Mouse (Mus musculus) heart, embryonic 16.5 days (tissue): Measurements from ENCODE around the gene Flcn. TPM values are rescaled to one million over a fixed set of nuclear protein-coding genes. Genes with fewer than 3 reads are reported as not detected.

ENCODE experiments used
- ATAC-seq: fragments of 200-750 bp; cut with Nextera tagmentation; replicated peaks from 2 replicates; pipeline ENCODE4 v1.8.0; 2017; ENCODE audit warnings: moderate number of reproducible peaks; ENCODE audit not compliant: insufficient read depth, low FRiP score; ENCODE audit errors: extremely low read depth
- H3K27ac ChIP-seq: fragments of 300-500 bp; sonication (generic); 2 replicates; pipeline ENCODE4 v1.5.1; 2014; ENCODE audit warnings: mild to moderate bottlenecking, low read length, control low read depth, moderate library complexity
- H3K27me3 ChIP-seq: fragments of 300-500 bp; sonication (generic); 2 replicates; pipeline ENCODE4 v1.6.1; 2014; ENCODE audit warnings: low read length, mixed read lengths; ENCODE audit not compliant: control insufficient read depth, insufficient read depth
- H3K36me3 ChIP-seq: fragments of 300-500 bp; sonication (generic); 2 replicates; pipeline ENCODE4 v1.6.1; 2014; ENCODE audit not compliant: control insufficient read depth, insufficient read depth
- H3K4me1 ChIP-seq: fragments of 300-500 bp; sonication (generic); 2 replicates; pipeline ENCODE4 v1.6.1; 2014; ENCODE audit warnings: low read length, mixed read lengths; ENCODE audit not compliant: control insufficient read depth, insufficient read depth
- H3K4me2 ChIP-seq: fragments of 300-500 bp; sonication (generic); 2 replicates; pipeline ENCODE4 v1.6.1; 2014; ENCODE audit warnings: low read depth, mild to moderate bottlenecking, control low read depth, low read length
- H3K4me3 ChIP-seq: fragments of 300-500 bp; sonication (generic); 2 replicates; pipeline ENCODE4 v1.5.1; 2014; ENCODE audit warnings: mild to moderate bottlenecking, control low read depth, low read length
- H3K9ac ChIP-seq: fragments of 300-500 bp; sonication (generic); 2 replicates; pipeline ENCODE4 v1.6.1; 2014; ENCODE audit warnings: low read length, control low read depth
- H3K9me3 ChIP-seq: fragments of 300-500 bp; sonication (generic); replicated peaks from 2 replicates; pipeline ENCODE4 v1.6.1; 2016; ENCODE audit warnings: low read length; ENCODE audit not compliant: control insufficient read depth
- WGBS: fragments of 180-500 bp; shearing (Covaris S2); extraction: QIAGEN DNeasy Blood & Tissue Kit; methylation state at CpG from one replicate; pipeline ENCODE4 v1.1.7; 2014; 5-methylcytosine and 5-hydroxymethylcytosine counted together
- polyA plus RNA-seq: library from polyadenylated mRNA; unstranded; fragments of >200 nt; fragmentation: Nextera tagmentation; extraction: Ambion mirVana; gene quantifications from 2 replicates; pipeline ENCODE4 v1.2.1, GENCODE M21; 2015

Gene Flcn
- polyA plus RNA-seq, 1 experiment from 2014 or later, result 44.4 TPM

DNA sequence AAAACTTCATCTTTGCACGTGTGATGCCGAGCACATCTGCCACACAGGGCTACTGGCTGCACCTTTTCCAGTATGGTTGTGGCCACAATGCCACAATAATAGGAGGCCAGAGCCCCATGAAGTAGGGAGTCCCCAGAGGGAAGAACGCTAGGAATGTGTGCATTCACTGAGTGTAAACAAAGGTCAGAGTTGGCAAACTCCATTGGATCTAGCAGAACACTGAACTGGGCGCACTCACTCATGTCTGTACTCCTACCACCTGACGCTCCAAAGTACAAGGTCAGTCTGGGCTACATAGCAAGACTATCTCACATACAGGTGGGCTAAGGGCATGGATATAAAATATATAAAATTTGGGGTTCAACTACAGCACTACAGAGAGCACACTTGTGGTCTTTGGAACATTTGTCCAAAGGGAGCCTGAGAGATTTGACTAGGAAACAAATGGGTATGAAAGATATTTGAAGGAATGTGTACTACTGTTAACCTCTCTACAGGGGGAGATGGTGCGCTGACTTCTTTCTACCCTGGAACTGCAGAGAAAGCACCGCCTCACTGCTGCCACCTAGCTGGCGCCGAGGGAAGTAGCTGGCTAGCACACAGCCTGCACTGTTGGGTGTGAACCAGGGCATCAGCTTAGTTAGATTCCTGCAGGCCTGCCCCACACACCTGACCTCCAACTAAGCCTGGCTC is 31.5 kb downstream of the Flcn start:
- no peak overlapping the region for H3K27ac ChIP-seq
- ATAC-seq, result no peak
- WGBS, result 55% methylated on average over 9 of the region's 9 CpGs
- H3K9ac ChIP-seq, result no peak overlapping the region
- H3K4me2 ChIP-seq, result no peak overlapping the region
- H3K27me3 ChIP-seq, result no peaks in the 10 kb centered on the region
- H3K36me3 ChIP-seq, result peaks cover 33% of the 10 kb centered on the region
- peaks cover 10% of the 10 kb centered on the region for H3K4me1 ChIP-seq
- H3K4me3 ChIP-seq, result no peak overlapping the region
- no peaks in the 10 kb centered on the region for H3K9me3 ChIP-seq

DNA sequence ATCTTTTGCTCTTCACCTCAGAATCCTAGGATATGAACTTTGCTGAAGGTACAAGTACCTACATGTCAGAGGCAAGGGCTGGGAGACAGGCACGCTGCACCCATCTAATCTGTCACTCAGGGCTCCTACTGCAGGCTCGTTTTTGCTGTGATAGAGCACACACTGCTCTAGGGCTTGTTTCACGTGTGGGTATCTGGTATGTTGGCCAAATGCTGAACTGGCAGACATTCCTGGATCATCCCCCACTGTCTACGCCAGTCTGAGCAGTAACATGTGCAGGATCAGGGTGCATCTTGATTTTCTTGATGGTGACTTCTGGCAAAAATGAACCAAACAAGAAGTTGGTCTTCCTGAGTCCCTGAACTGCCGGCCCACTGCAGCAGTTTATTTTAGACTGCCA is 32.6 kb downstream of the Flcn start:
- Histone ChIP-seq H3K4me2 (no peak overlapping the region), H3K27me3 (no peaks in the 10 kb centered on the region), H3K36me3 (peaks cover 34% of the 10 kb centered on the region), H3K27ac (no peak overlapping the region), H3K9ac (no peak overlapping the region), H3K9me3 (no peaks in the 10 kb centered on the region), H3K4me3 (no peak overlapping the region), H3K4me1 (peaks cover 7% of the 10 kb centered on the region)
- WGBS, result 80% methylated on average over 5 of the region's 5 CpGs
- no peak for ATAC-seq

DNA sequence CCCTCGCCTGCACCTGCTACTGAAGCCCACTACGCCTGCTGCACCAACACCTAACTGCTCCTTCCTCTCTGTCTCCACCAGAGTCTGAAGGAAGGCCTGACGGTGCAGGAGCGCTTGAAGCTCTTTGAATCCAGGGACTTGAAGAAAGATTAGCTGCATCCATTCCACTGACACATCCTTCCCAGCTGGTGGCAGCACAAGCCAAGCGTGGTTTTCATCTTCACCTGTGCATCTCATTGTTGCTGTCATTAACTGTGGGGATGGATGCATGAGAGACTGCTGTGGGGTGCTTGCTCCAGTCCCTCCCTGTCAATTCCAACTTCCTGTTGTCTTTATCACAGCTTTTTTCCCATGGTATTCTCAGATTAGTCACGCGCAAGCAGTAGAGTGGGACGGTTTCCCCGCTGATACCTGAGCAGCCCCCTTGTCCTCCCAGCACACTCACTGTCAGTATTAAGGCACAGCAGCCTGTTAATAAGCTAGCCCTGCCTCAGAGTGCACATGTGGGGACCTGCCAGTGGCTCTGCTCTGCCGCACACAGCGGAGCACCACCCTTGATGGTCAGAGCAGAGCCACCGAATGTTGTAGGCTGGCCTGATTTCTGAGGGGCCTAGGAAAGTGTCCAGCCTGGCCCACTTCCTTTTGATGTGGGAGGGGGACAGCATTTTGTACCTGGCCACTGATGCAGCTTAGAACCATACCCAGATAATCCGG is 34.2 kb downstream of the Flcn start:
- Histone ChIP-seq H3K27ac (no peak overlapping the region), H3K27me3 (no peaks in the 10 kb centered on the region), H3K9ac (no peak overlapping the region), H3K4me2 (no peak overlapping the region), H3K4me3 (no peak overlapping the region), H3K9me3 (no peaks in the 10 kb centered on the region), H3K36me3 (peaks cover 50% of the 10 kb centered on the region), H3K4me1 (peaks cover 7% of the 10 kb centered on the region)
- WGBS, result 88% methylated on average over 13 of the region's 13 CpGs
- ATAC-seq, result no peak

DNA sequence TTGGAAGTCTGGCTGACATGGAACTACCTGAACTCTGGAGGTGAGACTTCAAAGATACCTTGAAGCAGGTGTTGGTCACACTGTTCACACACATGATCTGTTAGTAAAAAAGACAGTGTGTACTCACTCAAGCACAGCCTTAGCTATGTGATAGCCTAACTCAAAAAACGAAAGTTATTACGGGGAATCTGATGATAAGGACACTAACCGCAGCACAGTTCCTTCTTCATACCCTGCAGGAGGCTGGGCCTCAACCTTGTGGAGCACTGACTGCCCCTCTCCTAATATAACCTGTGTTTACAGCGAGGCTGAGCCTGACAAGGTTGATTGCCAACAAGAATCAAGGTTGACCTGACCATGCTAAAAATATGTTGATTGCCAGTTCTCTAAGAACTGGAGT is 35.3 kb downstream of the Flcn start:
- no peak overlapping the region for H3K9ac ChIP-seq
- no peaks in the 10 kb centered on the region for H3K9me3 ChIP-seq
- peaks cover 7% of the 10 kb centered on the region for H3K4me1 ChIP-seq
- no peak overlapping the region for H3K4me3 ChIP-seq
- no peak overlapping the region for H3K4me2 ChIP-seq
- no peak for ATAC-seq
- no peaks in the 10 kb centered on the region for H3K27me3 ChIP-seq
- 65% methylated on average over 4 of the region's 4 CpGs for WGBS
- H3K36me3 ChIP-seq, result peaks cover 58% of the 10 kb centered on the region
- no peak overlapping the region for H3K27ac ChIP-seq

GRCm38 (mm10) chr11:59772902-59773301 is 36.9 kb downstream of the Flcn start:
- ATAC-seq, result peak; percentile 52; the same call in 1 of the 2 replicates
- Histone ChIP-seq H3K4me3 (no peak overlapping the region), H3K4me1 (peaks cover 12% of the 10 kb centered on the region), H3K9ac (no peak overlapping the region), H3K27me3 (no peaks in the 10 kb centered on the region), H3K27ac (no peak overlapping the region), H3K4me2 (no peak overlapping the region), H3K36me3 (peaks cover 67% of the 10 kb centered on the region), H3K9me3 (no peaks in the 10 kb centered on the region)
- WGBS, result 51% methylated on average over 4 of the region's 4 CpGs

DNA sequence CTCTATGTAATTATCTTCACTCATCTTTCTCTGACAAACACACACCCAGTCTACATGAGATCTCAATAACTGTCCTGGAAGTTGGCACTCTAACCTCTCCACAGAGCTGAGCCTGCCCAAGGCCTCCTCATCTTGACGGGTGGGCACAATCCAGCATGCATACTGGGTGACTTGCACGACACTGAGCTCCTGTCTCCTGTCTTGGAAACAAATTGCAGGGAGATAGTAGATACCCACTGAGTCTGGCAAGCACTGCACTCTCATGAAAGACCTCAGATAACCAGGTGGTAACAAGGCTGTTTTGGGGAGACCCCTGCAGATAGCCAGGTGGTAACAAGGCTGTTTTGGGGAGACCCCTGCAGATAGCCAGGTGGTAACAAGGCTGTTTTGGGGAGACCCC is 37.5 kb downstream of the Flcn start:
- Histone ChIP-seq H3K4me1 (peaks cover 12% of the 10 kb centered on the region), H3K27ac (no peak overlapping the region), H3K36me3 (peaks cover 66% of the 10 kb centered on the region), H3K9me3 (no peaks in the 10 kb centered on the region), H3K4me3 (no peak overlapping the region), H3K27me3 (no peaks in the 10 kb centered on the region), H3K9ac (no peak overlapping the region), H3K4me2 (no peak overlapping the region)
- ATAC-seq, result no peak
- WGBS, result 64% methylated on average over 2 of the region's 2 CpGs

- 73% methylated on average over 7 of the region's 7 CpGs for WGBS
- Histone ChIP-seq H3K9ac (no peak overlapping the region), H3K36me3 (peaks cover 64% of the 10 kb centered on the region)
Measured at GRCm38 (mm10) chr11:59770753-59771152, 39.1 kb downstream of the Flcn start.

DNA sequence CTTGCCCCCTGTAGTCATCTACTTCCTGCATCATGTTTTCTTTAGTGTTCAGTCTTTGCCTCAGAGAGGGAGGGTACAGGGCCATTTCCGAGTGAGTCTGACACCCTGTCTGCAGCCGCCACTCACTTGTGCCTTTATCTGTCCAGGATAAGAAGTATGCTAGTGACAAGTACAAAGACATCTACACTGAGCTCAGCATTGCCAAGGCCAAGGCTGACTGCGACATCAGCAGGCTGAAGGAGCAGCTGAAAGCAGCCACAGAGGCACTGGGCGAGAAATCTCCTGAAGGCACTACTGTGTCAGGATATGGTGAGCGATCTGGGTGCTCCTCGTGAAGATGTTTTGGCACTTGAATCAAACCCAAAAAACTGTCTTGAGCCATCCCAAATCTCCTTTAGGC is 40.1 kb downstream of the Flcn start:
- Histone ChIP-seq H3K9me3 (no peaks in the 10 kb centered on the region), H3K27ac (peak overlapping the region; percentile 44; the same call in 1 of the 2 replicates), H3K4me3 (no peak overlapping the region), H3K4me2 (no peak overlapping the region), H3K36me3 (peaks cover 68% of the 10 kb centered on the region), H3K9ac (no peak overlapping the region), H3K4me1 (peaks cover 12% of the 10 kb centered on the region), H3K27me3 (no peaks in the 10 kb centered on the region)
- 0 out of 2 replicates have a peak, but pooled peaks have one; percentile 32 for ATAC-seq
- WGBS, result 31% methylated on average over 6 of the region's 6 CpGs

More at GRCm38 (mm10) chr11:59770753-59771152, 39.1 kb downstream of the Flcn start:
- Histone ChIP-seq H3K4me1 (peaks cover 12% of the 10 kb centered on the region), H3K27ac (no peak overlapping the region), H3K4me2 (no peak overlapping the region), H3K9me3 (no peaks in the 10 kb centered on the region), H3K4me3 (no peak overlapping the region), H3K27me3 (no peaks in the 10 kb centered on the region)
- ATAC-seq, result no peak

GRCm38 (mm10) chr11:59769307-59769706 is 40.5 kb downstream of the Flcn start:
- no peak overlapping the region for H3K4me2 ChIP-seq
- H3K4me3 ChIP-seq, result no peak overlapping the region
- H3K4me1 ChIP-seq, result peaks cover 12% of the 10 kb centered on the region
- 81% methylated on average over 2 of the region's 2 CpGs for WGBS
- no peak for ATAC-seq
- H3K9ac ChIP-seq, result no peak overlapping the region
- no peaks in the 10 kb centered on the region for H3K9me3 ChIP-seq
- H3K27me3 ChIP-seq, result no peaks in the 10 kb centered on the region
- peaks cover 68% of the 10 kb centered on the region for H3K36me3 ChIP-seq
- H3K27ac ChIP-seq, result peak overlapping the region; percentile 44; the same call in 1 of the 2 replicates
